Mouse (Mus musculus): ENCODE data around the gene Slc25a27.

DNA sequence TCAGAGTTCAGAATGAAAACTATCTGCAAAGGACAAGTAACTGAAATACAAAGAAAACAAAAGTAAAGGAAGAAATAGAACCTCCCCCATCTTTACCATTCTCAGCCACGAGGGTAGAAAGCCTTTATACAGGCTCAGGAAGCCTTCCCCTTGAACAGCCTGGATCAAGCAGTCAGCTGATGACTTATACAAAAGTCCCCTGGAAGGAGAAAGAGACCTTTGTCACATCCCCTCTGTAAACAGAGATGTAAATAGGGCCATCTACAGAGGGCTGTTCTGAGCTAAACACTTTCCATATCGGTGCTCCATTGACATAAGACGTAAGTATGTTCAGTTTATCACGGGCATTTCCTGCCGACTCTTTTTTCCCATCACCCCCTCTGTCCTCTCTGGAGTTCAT, 20.1 kb downstream of the Slc25a27 start:
- TF ChIP-seq EP300 (IDR thresholded peaks at IDR 0.05; ENCODE audit: insufficient read depth, low read depth, low read length) (no peak), CTCF (IDR thresholded peaks at IDR 0.05; ENCODE audit: low read depth, low read length) (no peak)

Measured in ES-Bruce4 (cell line).